Mouse (Mus musculus): Measurements from ENCODE around the gene Chfr. TPM values are rescaled to one million over a fixed set of nuclear protein-coding genes. Genes with fewer than 3 reads are reported as not detected.

Chfr gene
- total RNA-seq, 1 experiment = 40.2 TPM

DNA sequence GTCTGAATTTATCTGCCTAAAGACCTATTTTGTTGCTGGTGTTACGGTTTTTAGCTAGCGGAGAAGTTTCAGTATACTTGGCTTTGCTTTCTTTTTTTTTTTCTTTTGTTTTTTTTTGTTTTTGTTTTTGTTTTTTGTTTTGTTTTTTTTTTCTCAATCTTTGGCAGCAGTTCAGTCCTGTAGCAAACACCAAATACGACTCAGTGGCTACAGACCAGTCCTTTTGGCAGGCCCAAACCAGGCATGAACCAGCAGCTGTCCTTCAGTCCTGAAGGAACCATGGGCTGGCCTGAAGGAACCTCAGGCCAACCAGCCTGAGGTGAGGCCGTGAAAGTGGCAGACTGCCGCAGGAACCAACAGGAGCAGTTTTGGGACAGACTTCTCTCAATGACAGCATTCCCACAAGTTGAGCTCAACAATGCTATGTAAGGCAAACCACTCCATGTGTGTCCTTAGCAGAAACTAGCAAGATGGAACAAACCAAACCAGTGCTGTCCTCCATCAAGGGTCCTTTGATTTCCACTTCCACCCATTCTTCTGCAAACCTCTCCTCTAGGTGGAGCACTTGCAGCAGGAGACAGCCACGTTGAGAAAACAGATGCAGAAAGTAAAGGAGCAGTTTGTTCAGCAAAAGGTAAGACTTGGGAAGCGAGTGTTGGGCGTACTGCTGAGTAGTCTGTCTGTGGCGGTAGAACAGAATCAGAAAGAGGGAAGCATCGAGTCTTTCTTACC lies 67.7 kb downstream of the Chfr start:
- peaks cover 26% of the 10 kb centered on the region for H3K36me3 ChIP-seq (ENCODE audit: control insufficient read depth, insufficient read depth, low read length, poor library complexity, severe bottlenecking)
- H3K4me3 ChIP-seq (ENCODE audit: insufficient read depth in 1 of 2, low read depth in 1 of 2, low read length in 2 of 2, poor library complexity in 1 of 2, severe bottlenecking in 1 of 2) = no peak overlapping the region
- DNase-seq (ENCODE audit: low read depth, low spot score) = no peak
- H3K27ac ChIP-seq (ENCODE audit: insufficient read depth, low read depth, low read length, poor library complexity, severe bottlenecking) = no peak overlapping the region
- no peak for TF ChIP-seq MAFK (IDR thresholded peaks at IDR 0.05; ENCODE audit: insufficient read depth, low read depth, low read length)
- TF ChIP-seq ZNF384 (IDR thresholded peaks at IDR 0.05; ENCODE audit: low read depth, low read length) = peak; percentile 53; the same call in 1 of the 2 replicates
- in situ Hi-C loops (cut with MboI; ENCODE audit: low sequenced_read_pairs in 2 of 2, unreplicated experiment in 2 of 2) = no loop called here
- H3K4me1 ChIP-seq (ENCODE audit: control insufficient read depth in 2 of 2, insufficient read depth in 2 of 2, low read length in 2 of 2, poor library complexity in 1 of 2) = no peaks in the 10 kb centered on the region
- no peak overlapping the region for H3K9ac ChIP-seq (ENCODE audit: insufficient read depth, low read depth, low read length, poor library complexity, severe bottlenecking)
- H3K9me3 ChIP-seq (ENCODE audit: control insufficient read depth, insufficient read depth, low read depth, low read length) = peaks cover 23% of the 10 kb centered on the region

DNA sequence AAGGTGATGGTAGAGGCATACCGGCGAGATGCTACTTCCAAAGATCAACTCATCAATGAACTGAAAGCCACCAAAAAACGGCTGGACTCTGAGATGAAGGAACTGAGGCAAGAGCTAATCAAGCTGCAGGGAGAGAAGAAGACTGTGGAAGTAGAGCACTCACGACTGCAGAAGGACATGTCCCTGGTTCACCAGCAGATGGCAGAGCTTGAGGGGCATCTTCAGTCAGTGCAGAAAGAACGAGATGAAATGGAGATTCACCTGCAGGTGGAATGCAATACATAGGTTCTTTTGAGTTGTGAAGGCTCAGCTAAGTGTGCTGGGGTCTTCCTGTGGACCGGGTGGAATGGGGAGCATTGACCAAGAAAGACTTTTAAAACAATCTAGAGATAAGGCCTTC lies 69.1 kb downstream of the Chfr start:
- peaks cover 22% of the 10 kb centered on the region for H3K9me3 ChIP-seq (ENCODE audit: control insufficient read depth, insufficient read depth, low read depth, low read length)
- no peak for TF ChIP-seq ZC3H11A (IDR thresholded peaks at IDR 0.05; ENCODE audit: borderline replicate concordance, low read depth, low read length)
- no peak for TF ChIP-seq ZNF384 (IDR thresholded peaks at IDR 0.05; ENCODE audit: low read depth, low read length)
- no peak for TF ChIP-seq HCFC1 (IDR thresholded peaks at IDR 0.05; ENCODE audit: borderline replicate concordance, insufficient read depth, low read length)
- TF ChIP-seq CHD2 (IDR thresholded peaks at IDR 0.05; ENCODE audit: low read depth, low read length) = no peak
- TF ChIP-seq MAFK (IDR thresholded peaks at IDR 0.05; ENCODE audit: insufficient read depth, low read depth, low read length) = no peak
- H3K4me1 ChIP-seq (ENCODE audit: control insufficient read depth in 2 of 2, insufficient read depth in 2 of 2, low read length in 2 of 2, poor library complexity in 1 of 2) = no peaks in the 10 kb centered on the region
- no peak overlapping the region for H3K27ac ChIP-seq (ENCODE audit: insufficient read depth, low read depth, low read length, poor library complexity, severe bottlenecking)
- in situ Hi-C loops (cut with MboI; ENCODE audit: low sequenced_read_pairs in 2 of 2, unreplicated experiment in 2 of 2) = no loop called here
- DNase-seq (ENCODE audit: low read depth, low spot score) = no peak
- H3K36me3 ChIP-seq (ENCODE audit: control insufficient read depth, insufficient read depth, low read length, poor library complexity, severe bottlenecking) = peaks cover 30% of the 10 kb centered on the region
- no peak overlapping the region for H3K9ac ChIP-seq (ENCODE audit: insufficient read depth, low read depth, low read length, poor library complexity, severe bottlenecking)
- H3K4me3 ChIP-seq (ENCODE audit: insufficient read depth in 1 of 2, low read depth in 1 of 2, low read length in 2 of 2, poor library complexity in 1 of 2, severe bottlenecking in 1 of 2) = no peak overlapping the region

DNA sequence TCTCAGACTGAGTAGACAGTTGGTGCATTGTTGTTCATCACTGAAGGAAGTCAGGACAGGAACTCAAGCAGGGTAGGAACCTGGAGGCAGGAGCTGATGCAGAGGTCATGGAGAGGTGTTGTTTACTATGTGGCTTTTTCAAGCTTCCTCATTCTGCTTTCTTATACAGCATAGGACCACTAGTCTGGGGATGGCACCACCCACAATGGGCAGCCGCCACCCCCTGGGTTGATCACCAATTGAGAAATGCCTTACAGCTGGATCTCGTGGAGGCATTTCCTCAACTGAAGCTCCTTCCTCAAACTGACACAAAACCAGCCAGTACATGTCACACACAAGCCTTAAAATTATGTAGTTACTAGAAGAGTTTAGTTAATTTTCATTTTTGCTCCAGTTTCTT lies 75.7 kb downstream of the Chfr start:
- H3K27ac ChIP-seq (ENCODE audit: insufficient read depth, low read depth, low read length, poor library complexity, severe bottlenecking) = no peak overlapping the region
- H3K9ac ChIP-seq (ENCODE audit: insufficient read depth, low read depth, low read length, poor library complexity, severe bottlenecking) = no peak overlapping the region
- DNase-seq (ENCODE audit: low read depth, low spot score) = no peak
- H3K4me3 ChIP-seq (ENCODE audit: insufficient read depth in 1 of 2, low read depth in 1 of 2, low read length in 2 of 2, poor library complexity in 1 of 2, severe bottlenecking in 1 of 2) = no peak overlapping the region
- H3K36me3 ChIP-seq (ENCODE audit: control insufficient read depth, insufficient read depth, low read length, poor library complexity, severe bottlenecking) = peaks cover 9% of the 10 kb centered on the region
- no peaks in the 10 kb centered on the region for H3K9me3 ChIP-seq (ENCODE audit: control insufficient read depth, insufficient read depth, low read depth, low read length)
- H3K4me1 ChIP-seq (ENCODE audit: control insufficient read depth in 2 of 2, insufficient read depth in 2 of 2, low read length in 2 of 2, poor library complexity in 1 of 2) = no peaks in the 10 kb centered on the region
- TF ChIP-seq ZNF384 (IDR thresholded peaks at IDR 0.05; ENCODE audit: low read depth, low read length) (no peak), CHD2 (IDR thresholded peaks at IDR 0.05; ENCODE audit: low read depth, low read length) (no peak), ZC3H11A (IDR thresholded peaks at IDR 0.05; ENCODE audit: borderline replicate concordance, low read depth, low read length) (no peak)
- in situ Hi-C loops (cut with MboI; ENCODE audit: low sequenced_read_pairs in 2 of 2, unreplicated experiment in 2 of 2) = no loop called here

DNA sequence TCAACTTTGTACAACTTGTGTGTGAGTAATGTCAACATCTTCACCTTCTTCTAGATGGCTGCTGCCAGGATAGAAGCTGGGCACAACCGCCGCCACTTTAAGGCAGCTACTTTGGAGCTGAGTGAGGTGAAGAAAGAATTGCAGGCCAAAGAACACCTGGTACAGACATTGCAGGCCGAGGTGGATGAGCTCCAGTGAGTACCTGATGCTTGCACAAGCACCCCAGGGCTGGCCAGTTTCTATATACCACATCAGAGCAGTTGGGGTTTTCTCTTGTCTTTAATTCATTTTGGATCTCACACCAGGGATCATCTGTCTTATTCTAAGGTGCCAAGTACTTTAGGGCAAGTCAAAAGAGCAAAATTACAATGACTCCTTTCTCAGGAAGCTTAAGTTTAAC lies 81.1 kb downstream of the Chfr start:
- Histone ChIP-seq H3K27ac (ENCODE audit: insufficient read depth, low read depth, low read length, poor library complexity, severe bottlenecking) (no peak overlapping the region), H3K9ac (ENCODE audit: insufficient read depth, low read depth, low read length, poor library complexity, severe bottlenecking) (no peak overlapping the region), H3K36me3 (ENCODE audit: control insufficient read depth, insufficient read depth, low read length, poor library complexity, severe bottlenecking) (peaks cover 2% of the 10 kb centered on the region; the same call in 1 of the 2 replicates), H3K9me3 (ENCODE audit: control insufficient read depth, insufficient read depth, low read depth, low read length) (no peaks in the 10 kb centered on the region), H3K4me3 (ENCODE audit: insufficient read depth in 1 of 2, low read depth in 1 of 2, low read length in 2 of 2, poor library complexity in 1 of 2, severe bottlenecking in 1 of 2) (no peak overlapping the region), H3K4me1 (ENCODE audit: control insufficient read depth in 2 of 2, insufficient read depth in 2 of 2, low read length in 2 of 2, poor library complexity in 1 of 2) (no peaks in the 10 kb centered on the region)
- DNase-seq (ENCODE audit: low read depth, low spot score) = no peak
- in situ Hi-C loops (cut with MboI; ENCODE audit: low sequenced_read_pairs in 2 of 2, unreplicated experiment in 2 of 2) = no loop called here
- TF ChIP-seq ZC3H11A (IDR thresholded peaks at IDR 0.05; ENCODE audit: borderline replicate concordance, low read depth, low read length) (no peak), HCFC1 (IDR thresholded peaks at IDR 0.05; ENCODE audit: borderline replicate concordance, insufficient read depth, low read length) (no peak), ZNF384 (IDR thresholded peaks at IDR 0.05; ENCODE audit: low read depth, low read length) (no peak), CHD2 (IDR thresholded peaks at IDR 0.05; ENCODE audit: low read depth, low read length) (no peak), MAFK (IDR thresholded peaks at IDR 0.05; ENCODE audit: insufficient read depth, low read depth, low read length) (no peak)

DNA sequence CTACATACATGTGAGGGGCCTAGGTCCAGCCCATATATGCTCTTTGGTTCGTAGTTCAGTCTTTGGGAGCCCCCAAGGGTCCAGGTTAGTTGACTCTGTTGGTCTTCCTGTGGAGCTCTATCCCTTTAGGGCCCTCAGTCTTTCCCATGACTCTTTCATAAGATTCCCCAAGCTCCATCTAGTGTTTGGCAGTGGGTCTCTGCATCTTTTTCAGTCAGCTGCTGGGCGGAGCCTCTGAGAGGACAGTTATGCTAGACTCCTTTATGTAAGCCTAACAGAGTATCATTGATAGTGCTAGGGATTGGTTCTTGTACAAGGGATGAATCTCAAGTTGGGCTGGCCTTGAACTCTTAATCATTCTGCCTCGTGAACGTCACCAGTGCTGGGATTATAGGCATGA lies 84.7 kb downstream of the Chfr start:
- Histone ChIP-seq H3K9me3 (ENCODE audit: control insufficient read depth, insufficient read depth, low read depth, low read length) (no peaks in the 10 kb centered on the region), H3K4me1 (ENCODE audit: control insufficient read depth in 2 of 2, insufficient read depth in 2 of 2, low read length in 2 of 2, poor library complexity in 1 of 2) (no peaks in the 10 kb centered on the region), H3K4me3 (ENCODE audit: insufficient read depth in 1 of 2, low read depth in 1 of 2, low read length in 2 of 2, poor library complexity in 1 of 2, severe bottlenecking in 1 of 2) (no peak overlapping the region), H3K27ac (ENCODE audit: insufficient read depth, low read depth, low read length, poor library complexity, severe bottlenecking) (no peak overlapping the region), H3K36me3 (ENCODE audit: control insufficient read depth, insufficient read depth, low read length, poor library complexity, severe bottlenecking) (peaks cover 8% of the 10 kb centered on the region), H3K9ac (ENCODE audit: insufficient read depth, low read depth, low read length, poor library complexity, severe bottlenecking) (no peak overlapping the region)
- DNase-seq (ENCODE audit: low read depth, low spot score) = no peak
- in situ Hi-C loops (cut with MboI; ENCODE audit: low sequenced_read_pairs in 2 of 2, unreplicated experiment in 2 of 2) = no loop called here
- no peak for TF ChIP-seq MAFK (IDR thresholded peaks at IDR 0.05; ENCODE audit: insufficient read depth, low read depth, low read length)
- TF ChIP-seq ZC3H11A (IDR thresholded peaks at IDR 0.05; ENCODE audit: borderline replicate concordance, low read depth, low read length) = no peak
- TF ChIP-seq ZNF384 (IDR thresholded peaks at IDR 0.05; ENCODE audit: low read depth, low read length) = no peak
- no peak for TF ChIP-seq HCFC1 (IDR thresholded peaks at IDR 0.05; ENCODE audit: borderline replicate concordance, insufficient read depth, low read length)
- no peak for TF ChIP-seq CHD2 (IDR thresholded peaks at IDR 0.05; ENCODE audit: low read depth, low read length)

Other genes with a start within 250 kb of the Chfr start
- gene Gm15446, start 212.4 kb upstream of the Chfr start, total RNA-seq (2012; rRNA removed) = 11.3 and 11.8 TPM in 2 replicates
- 21.5 and 29.2 TPM in 2 replicates for gene Zfp932, start 139.3 kb upstream of the Chfr start, total RNA-seq (2012; rRNA removed)
- gene Gm17655, start 63.3 kb upstream of the Chfr start, total RNA-seq (2012; rRNA removed) = 7.1 and 8.6 TPM in 2 replicates
- 11.4 and 13.7 TPM in 2 replicates for gene Gm35315, start 41.4 kb upstream of the Chfr start, total RNA-seq (2012; rRNA removed)
- 18.3 and 39.9 TPM in 2 replicates for gene Plcxd1, start 35.9 kb upstream of the Chfr start, total RNA-seq (2012; rRNA removed)
- gene Gtpbp6, start 27.6 kb upstream of the Chfr start, total RNA-seq (2012; rRNA removed) = 116 and 226 TPM in 2 replicates
- gene Zfp605, start 25.8 kb upstream of the Chfr start, total RNA-seq (2012; rRNA removed) = 7.8 and 8.9 TPM in 2 replicates
- gene Golga3, start 40.9 kb downstream of the Chfr start, total RNA-seq (2012; rRNA removed) = 20.8 and 24.3 TPM in 2 replicates
- gene Ankle2, start 95.2 kb downstream of the Chfr start, total RNA-seq (2012; rRNA removed) = 83.3 and 134 TPM in 2 replicates
- 55.4 and 65.6 TPM in 2 replicates for gene Pgam5, start 134.1 kb downstream of the Chfr start, total RNA-seq (2012; rRNA removed)
- 11.7 and 16.9 TPM in 2 replicates for gene Pxmp2, start 150.3 kb downstream of the Chfr start, total RNA-seq (2012; rRNA removed)
- 77.7 and 96.1 TPM in 2 replicates for gene Pole, start 150.5 kb downstream of the Chfr start, total RNA-seq (2012; rRNA removed)
- 1.3 and 2.2 TPM in 2 replicates for gene P2rx2, start 207.4 kb downstream of the Chfr start, total RNA-seq (2012; rRNA removed)
- 1.3 and 2.5 TPM in 2 replicates for gene Lrcol1, start 208.9 kb downstream of the Chfr start, total RNA-seq (2012; rRNA removed)